Mouse (Mus musculus): ENCODE data around the gene Espnl. TPM values are rescaled to one million over a fixed set of nuclear protein-coding genes. Genes with fewer than 3 reads are reported as not detected.

Espnl gene
- polyA plus RNA-seq, 1 experiment: not detected

DNA sequence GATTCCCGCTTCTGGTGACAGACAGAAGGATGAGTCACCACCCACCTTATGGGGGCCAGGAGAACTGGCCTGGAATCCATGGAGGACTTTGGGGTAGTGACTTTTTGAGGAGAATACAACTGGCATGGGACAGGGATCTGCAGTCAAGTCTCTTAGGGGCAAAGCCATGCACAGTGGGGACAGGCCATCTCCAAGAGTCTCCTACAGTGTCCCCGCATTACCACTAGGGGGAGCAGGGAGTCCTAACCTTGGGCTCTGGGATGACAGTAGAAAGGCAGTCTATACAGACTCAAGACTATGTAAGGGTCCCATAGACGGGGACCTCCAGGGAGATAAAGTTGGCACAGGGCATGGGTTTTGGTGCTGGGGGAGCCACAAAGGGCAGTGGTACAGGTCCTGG is 25.0 kb downstream of the Espnl start:
- no peak overlapping the region for H3K27ac ChIP-seq (ENCODE audit: insufficient read depth, low read depth, low read length)

DNA sequence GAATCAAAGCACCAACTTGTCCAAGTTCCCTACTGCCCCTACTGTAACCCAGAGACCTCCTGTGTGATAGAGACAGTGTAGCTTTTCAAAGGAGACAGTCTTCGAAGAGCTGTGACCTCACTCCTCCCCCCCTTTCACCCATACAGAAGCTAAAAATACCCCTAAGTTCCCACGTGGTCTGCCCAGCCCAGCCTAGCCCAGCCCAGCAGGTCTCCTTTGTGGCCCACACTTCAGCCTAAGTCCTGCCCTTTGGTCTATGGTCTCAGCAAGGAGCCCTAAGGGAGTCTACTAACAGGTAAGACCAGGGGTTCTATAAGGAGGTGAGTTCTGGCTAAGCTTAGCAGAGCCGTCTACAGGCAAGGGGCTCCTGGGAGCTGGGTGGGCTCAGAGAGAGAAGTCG is 29.0 kb downstream of the Espnl start, which contains the start of gene Klhl30:
TSS of gene Klhl30 (plus strand) at position 176 of the 400 bp plus-strand sequence.
- Histone ChIP-seq H3K4me1 (ENCODE audit: control insufficient read depth, insufficient read depth, low read length) (no peaks in the 10 kb centered on the region), H3K4me3 (ENCODE audit: insufficient read depth, low read length) (no peak within 1 kb of the TSS), H3K27ac (ENCODE audit: insufficient read depth, low read depth, low read length) (no peak within 1 kb of the TSS)
- no peak for TF ChIP-seq POLR2A (IDR thresholded peaks at IDR 0.05; ENCODE audit: borderline replicate concordance, low read depth, low read length)
- TF ChIP-seq CTCF (IDR thresholded peaks at IDR 0.05; ENCODE audit: low read depth, low read length): no peak

More for the DNA sequence above, 25.0 kb downstream of the Espnl start:
- TF ChIP-seq CTCF (IDR thresholded peaks at IDR 0.05; ENCODE audit: low read depth, low read length) (peak; percentile 73), POLR2A (IDR thresholded peaks at IDR 0.05; ENCODE audit: borderline replicate concordance, low read depth, low read length) (no peak)
- Histone ChIP-seq H3K4me3 (ENCODE audit: insufficient read depth, low read length) (no peak overlapping the region), H3K4me1 (ENCODE audit: control insufficient read depth, insufficient read depth, low read length) (no peaks in the 10 kb centered on the region)

DNA sequence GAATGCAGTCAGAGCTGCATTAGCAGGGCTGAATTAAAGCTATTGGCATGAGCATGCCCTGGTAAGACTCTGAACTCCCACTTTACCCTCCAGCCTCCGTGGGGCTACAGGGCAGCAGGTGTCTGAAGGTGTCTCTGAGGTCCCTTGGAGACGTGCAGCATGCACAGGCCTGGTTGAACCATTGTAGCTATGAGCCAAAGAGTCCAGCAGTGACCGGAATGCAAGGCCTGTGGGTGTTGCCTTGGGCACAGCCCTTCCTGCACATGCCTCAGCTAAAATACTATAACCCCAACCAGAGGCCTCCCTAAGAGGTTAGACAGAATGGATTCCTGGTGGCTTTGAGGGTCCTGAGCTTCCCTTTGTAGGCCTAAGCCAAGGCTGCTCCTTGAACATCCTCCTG is 29.4 kb downstream of the Espnl start:
- no peak overlapping the region for H3K4me3 ChIP-seq (ENCODE audit: insufficient read depth, low read length)
- TF ChIP-seq CTCF (IDR thresholded peaks at IDR 0.05; ENCODE audit: low read depth, low read length) (no peak), POLR2A (IDR thresholded peaks at IDR 0.05; ENCODE audit: borderline replicate concordance, low read depth, low read length) (no peak)
- H3K27ac ChIP-seq (ENCODE audit: insufficient read depth, low read depth, low read length): no peak overlapping the region
- H3K4me1 ChIP-seq (ENCODE audit: control insufficient read depth, insufficient read depth, low read length): no peaks in the 10 kb centered on the region

DNA sequence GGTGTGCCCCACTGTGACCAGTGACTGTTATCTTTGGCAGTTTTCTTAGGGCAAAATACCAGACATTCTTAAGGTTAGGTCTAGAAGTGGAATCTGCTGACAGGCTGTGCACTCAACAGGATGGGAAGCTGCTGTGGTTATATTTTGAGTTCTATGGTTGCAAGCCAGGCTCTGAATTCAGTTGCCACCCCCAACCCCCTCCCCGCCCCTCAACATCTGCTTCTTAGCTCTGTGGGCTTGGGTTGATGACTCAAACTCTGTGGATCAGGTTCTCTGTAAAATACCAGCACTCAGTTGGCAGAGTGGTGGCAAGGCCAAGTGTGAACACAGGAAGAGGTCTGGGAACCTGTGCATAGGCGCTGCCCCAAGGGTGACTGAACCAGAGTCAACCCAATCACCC is 30.4 kb downstream of the Espnl start:
- no peak for TF ChIP-seq CTCF (IDR thresholded peaks at IDR 0.05; ENCODE audit: low read depth, low read length)
- no peak for TF ChIP-seq POLR2A (IDR thresholded peaks at IDR 0.05; ENCODE audit: borderline replicate concordance, low read depth, low read length)
- Histone ChIP-seq H3K4me3 (ENCODE audit: insufficient read depth, low read length) (no peak overlapping the region), H3K27ac (ENCODE audit: insufficient read depth, low read depth, low read length) (no peak overlapping the region), H3K4me1 (ENCODE audit: control insufficient read depth, insufficient read depth, low read length) (no peaks in the 10 kb centered on the region)

DNA sequence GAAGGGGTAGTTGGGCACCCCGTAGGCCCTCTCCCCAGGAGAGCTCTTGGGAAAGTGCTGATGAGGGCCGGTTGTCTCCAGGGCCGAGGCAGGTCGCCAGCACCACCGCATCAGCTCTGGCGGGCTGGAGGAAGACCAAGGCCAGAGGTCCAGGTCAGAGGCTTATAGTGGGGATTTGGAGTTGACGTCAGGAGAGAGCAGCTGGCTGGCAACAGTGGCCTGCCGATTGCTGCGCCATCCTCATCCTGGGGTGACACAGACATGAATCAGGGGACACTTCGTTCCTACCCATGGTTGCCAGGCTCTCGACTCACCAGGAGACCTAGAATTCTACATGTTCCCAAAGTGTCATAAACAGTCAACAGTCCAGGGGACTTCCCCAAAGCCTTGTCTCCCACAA is 34.2 kb downstream of the Espnl start:
- Histone ChIP-seq H3K27ac (ENCODE audit: insufficient read depth, low read depth, low read length) (no peak overlapping the region), H3K4me3 (ENCODE audit: insufficient read depth, low read length) (no peak overlapping the region)
- TF ChIP-seq CTCF (IDR thresholded peaks at IDR 0.05; ENCODE audit: low read depth, low read length): no peak
- TF ChIP-seq POLR2A (IDR thresholded peaks at IDR 0.05; ENCODE audit: borderline replicate concordance, low read depth, low read length): no peak

DNA sequence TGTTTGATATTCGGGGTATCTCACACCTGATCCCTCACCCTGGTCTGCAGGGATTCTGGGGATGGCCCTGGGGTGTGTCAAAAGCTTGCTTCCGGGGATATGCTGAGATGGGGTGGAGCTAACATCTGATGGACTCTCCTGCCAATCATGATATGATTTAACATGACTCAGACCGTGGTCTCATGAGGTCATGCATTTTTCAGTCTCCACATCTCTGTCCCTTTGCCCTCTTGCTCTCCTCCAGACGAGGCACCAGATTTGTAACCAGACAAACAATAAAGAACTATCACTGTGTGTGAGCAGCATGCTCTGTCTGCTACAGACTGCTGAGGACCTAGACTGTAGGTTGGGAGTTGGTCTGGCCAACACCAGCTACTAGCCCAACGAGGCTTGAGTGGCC is 40.2 kb downstream of the Espnl start:
- peaks cover 2% of the 10 kb centered on the region; the same call in 1 of the 2 replicates for H3K4me1 ChIP-seq (ENCODE audit: control insufficient read depth, insufficient read depth, low read length)
- H3K27ac ChIP-seq (ENCODE audit: insufficient read depth, low read depth, low read length): no peak overlapping the region
- TF ChIP-seq POLR2A (IDR thresholded peaks at IDR 0.05; ENCODE audit: borderline replicate concordance, low read depth, low read length) (no peak), CTCF (IDR thresholded peaks at IDR 0.05; ENCODE audit: low read depth, low read length) (no peak)

More for the DNA sequence above, 34.2 kb downstream of the Espnl start:
- H3K4me1 ChIP-seq (ENCODE audit: control insufficient read depth, insufficient read depth, low read length): no peaks in the 10 kb centered on the region

DNA sequence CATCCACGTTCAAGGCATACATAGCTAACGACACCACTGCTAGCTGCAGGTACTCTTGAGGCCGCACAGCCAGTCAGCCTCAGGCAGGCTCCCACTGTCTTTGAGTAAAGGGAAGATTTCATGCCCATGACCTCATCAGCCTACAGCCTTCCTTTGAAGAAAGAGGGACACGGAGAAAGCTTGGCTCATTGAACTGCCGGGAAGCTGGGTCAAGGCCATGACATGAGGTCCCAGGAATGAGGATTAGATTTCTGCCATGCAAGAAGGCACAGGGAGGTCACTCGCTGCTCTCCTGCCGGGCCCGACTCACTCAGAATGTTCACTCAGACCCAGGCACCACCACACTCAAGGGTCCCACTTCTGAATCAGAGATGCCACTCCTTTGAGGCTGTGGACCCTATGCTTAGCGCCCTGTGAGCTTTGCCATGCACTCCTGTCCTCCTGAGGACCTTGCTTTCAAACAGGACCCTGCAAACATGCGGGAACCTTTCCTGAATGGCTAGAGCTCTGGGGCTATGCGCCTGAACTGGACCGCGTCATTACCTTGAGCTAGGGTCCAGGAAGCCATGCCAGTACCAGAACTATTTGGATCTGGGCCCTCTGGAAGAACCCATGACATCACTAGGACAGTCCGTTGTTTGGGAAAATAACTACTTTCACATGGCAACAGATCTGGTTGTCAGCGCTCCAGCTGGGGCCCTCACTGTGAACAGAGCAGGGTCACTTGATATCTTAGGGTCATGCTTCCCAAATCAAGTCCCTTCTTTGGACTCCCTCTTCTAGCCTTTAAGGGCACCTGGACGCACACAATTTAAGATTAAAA is 43.2 kb downstream of the Espnl start:
- peaks cover 2% of the 10 kb centered on the region; the same call in 1 of the 2 replicates for H3K4me1 ChIP-seq (ENCODE audit: control insufficient read depth, insufficient read depth, low read length)
- H3K27ac ChIP-seq (ENCODE audit: insufficient read depth, low read depth, low read length): no peak overlapping the region
- no peak overlapping the region for H3K4me3 ChIP-seq (ENCODE audit: insufficient read depth, low read length)
- no peak for TF ChIP-seq POLR2A (IDR thresholded peaks at IDR 0.05; ENCODE audit: borderline replicate concordance, low read depth, low read length)
- no peak for TF ChIP-seq CTCF (IDR thresholded peaks at IDR 0.05; ENCODE audit: low read depth, low read length)

More for the DNA sequence above, 40.2 kb downstream of the Espnl start:
- H3K4me3 ChIP-seq (ENCODE audit: insufficient read depth, low read length): no peak overlapping the region

DNA sequence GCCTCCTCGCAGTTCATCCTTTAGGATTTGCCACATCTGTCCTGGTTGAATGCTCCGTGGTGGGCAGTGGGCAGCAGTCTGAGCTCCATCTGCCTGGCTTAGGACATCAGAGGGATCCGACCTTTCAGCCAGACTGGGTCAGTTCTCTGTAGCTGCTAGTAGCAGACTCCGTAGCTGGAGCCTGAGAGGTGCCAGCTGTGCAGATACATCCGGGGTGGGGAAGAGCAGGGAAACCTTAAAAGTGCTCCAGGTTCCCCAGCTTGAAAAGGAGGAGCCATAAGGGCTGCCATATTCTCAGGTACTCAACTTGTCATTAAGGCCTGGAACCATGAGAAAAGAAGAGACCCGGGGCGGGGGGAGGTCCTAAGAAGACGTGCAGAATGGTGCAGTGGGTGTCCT is 43.9 kb downstream of the Espnl start:
- no peak for TF ChIP-seq POLR2A (IDR thresholded peaks at IDR 0.05; ENCODE audit: borderline replicate concordance, low read depth, low read length)
- TF ChIP-seq CTCF (IDR thresholded peaks at IDR 0.05; ENCODE audit: low read depth, low read length): no peak
- Histone ChIP-seq H3K4me1 (ENCODE audit: control insufficient read depth, insufficient read depth, low read length) (peaks cover 2% of the 10 kb centered on the region; the same call in 1 of the 2 replicates), H3K27ac (ENCODE audit: insufficient read depth, low read depth, low read length) (no peak overlapping the region), H3K4me3 (ENCODE audit: insufficient read depth, low read length) (peak overlapping the region; percentile 50)

DNA sequence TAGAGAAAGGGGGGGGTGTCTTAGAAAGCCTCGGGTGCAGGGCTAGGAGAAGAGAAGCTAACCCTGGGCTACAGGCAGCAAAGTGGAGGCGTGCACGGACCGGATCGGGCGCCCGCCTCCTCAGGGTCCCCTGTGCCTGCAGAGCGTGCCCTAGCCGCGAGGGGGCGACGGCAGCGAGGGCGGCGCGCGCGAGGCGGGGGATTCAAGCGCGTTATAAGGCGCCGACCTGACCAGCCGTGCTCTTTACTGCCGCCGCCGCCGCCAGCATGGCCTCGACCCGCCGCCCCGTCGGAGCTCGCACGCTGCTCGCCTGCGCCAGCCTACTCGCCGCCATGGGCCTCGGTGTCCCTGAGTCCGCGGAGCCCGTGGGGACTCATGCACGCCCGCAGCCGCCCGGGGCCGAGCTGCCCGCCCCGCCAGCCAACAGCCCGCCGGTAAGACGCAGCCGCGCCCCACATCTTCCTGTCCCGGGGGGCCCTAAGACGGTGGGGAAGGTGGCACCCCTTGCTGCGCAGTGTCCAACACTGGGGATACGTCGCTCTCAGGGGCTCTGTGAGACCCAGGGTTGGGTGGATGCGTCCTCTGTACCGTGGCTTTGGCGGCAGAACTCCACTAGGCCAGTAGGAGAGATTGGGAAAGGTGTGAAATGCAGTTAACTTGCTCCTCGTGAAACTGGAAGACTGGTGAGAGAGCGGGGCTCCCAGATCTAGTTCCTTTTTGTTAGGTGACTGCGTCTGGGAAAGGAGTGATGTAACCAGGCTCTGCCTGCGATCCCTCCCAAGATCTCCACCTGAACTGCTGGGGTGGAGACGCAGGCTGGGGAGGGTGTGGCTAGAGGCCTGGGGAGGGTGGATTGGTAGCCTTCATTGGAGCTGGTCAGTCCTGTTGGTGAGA is 44.6 kb downstream of the Espnl start, which contains the start of gene Erfe:
TSS of gene Erfe (plus strand) at position 216 of the 894 bp plus-strand sequence.
- no peak within 1 kb of the TSS for H3K27ac ChIP-seq (ENCODE audit: insufficient read depth, low read depth, low read length)
- H3K4me1 ChIP-seq (ENCODE audit: control insufficient read depth, insufficient read depth, low read length): peaks cover 2% of the 10 kb centered on the region; the same call in 1 of the 2 replicates
- H3K4me3 ChIP-seq (ENCODE audit: insufficient read depth, low read length): peak within 1 kb of the TSS; percentile 50
- TF ChIP-seq POLR2A (IDR thresholded peaks at IDR 0.05; ENCODE audit: borderline replicate concordance, low read depth, low read length) (no peak), CTCF (IDR thresholded peaks at IDR 0.05; ENCODE audit: low read depth, low read length) (no peak; the same call in 1 of the 2 replicates)
